Mouse (Mus musculus) layer of hippocampus, postnatal 36 days (tissue): ENCODE measurements around the gene Auts2. TPM values are rescaled to one million over a fixed set of nuclear protein-coding genes. Genes with fewer than 3 reads are reported as not detected.

ENCODE experiments used
- DNase-seq, 2 experiments: peaks; one replicate each; pipeline ENCODE4 v3.0.0; 2022
- total RNA-seq, 2 experiments: library from RNA; stranded (reverse); gene quantifications; 2 replicates each; pipeline ENCODE4 v1.2.3; 2021

The Auts2 gene
- total RNA-seq, 2 experiments from 2014 or later: 140 to 181 TPM

DNA sequence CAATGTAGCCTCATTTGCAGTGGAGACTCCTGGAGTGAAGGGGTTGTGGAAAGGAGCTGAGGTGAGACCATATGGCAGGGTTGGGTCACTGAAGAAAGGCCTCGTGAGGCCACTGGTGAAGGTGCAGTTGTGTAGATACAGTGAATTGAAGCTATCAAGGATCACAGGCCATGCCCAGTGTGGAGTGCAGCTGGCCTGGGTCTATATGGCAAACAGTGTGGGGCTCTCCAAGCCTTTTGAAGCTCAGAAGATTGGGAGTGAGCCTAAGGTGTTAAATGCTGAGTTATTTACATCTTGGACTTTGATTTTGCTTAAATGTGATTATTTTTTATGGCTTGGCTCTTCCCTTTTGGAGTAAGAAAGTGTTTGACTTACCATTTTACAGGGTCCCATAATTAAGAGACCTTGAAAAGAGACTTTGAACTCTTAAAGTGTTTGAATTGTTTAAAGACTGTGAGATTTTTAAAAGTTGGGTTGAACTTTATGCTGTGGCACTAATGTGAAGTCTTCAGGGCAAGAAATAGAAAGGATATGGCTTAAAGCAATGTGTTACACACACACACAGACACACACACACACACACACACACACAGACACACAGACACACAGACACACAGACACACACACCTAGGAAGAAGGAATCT lies 1127.1 kb downstream of the Auts2 start:
- DNase-seq: no peak

GRCm38 (mm10) chr5:131398250-131398649 lies 1144.9 kb downstream of the Auts2 start:
- no peak for DNase-seq

DNA sequence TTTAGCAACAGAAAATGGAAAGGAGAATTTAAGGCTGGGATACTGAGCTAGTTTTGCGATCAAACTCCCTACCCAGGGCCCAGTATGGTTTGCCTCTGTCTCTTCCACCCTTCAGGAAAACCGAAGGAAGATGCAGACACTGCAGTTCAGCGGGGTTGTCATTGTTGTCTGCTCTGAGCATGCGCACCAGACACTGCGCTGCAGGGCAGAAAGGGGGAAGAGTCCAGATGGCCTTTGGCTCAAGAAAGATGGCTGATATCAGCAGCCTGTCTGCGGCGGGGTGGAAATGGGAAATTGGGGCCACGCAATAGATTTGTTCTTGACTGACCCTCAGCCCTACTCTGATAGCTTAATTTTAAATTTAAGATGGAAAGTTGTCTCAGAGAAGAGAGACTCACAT lies 1147.4 kb downstream of the Auts2 start:
- no peak for DNase-seq
